Mouse (Mus musculus): ENCODE results near the gene Wdr61. TPM values are rescaled to one million over a fixed set of nuclear protein-coding genes. Genes with fewer than 3 reads are reported as not detected.

Wdr61 gene
- total RNA-seq, 1 experiment, result 88.6 TPM

- Histone ChIP-seq H3K4me3 (ENCODE audit: insufficient read depth in 1 of 2, low read depth in 1 of 2, low read length in 2 of 2, poor library complexity in 1 of 2, severe bottlenecking in 1 of 2) (peak overlapping the region; percentile 17 to 89; a peak in 3 of 4 replicates), H3K36me3 (ENCODE audit: control insufficient read depth, insufficient read depth, low read length, poor library complexity, severe bottlenecking) (no peaks in the 10 kb centered on the region), H3K27ac (ENCODE audit: insufficient read depth, low read depth, low read length, poor library complexity, severe bottlenecking) (no peak overlapping the region), H3K9ac (ENCODE audit: insufficient read depth, low read depth, low read length, poor library complexity, severe bottlenecking) (peak overlapping the region; percentile 27; the same call in 1 of the 2 replicates), H3K4me1 (ENCODE audit: control insufficient read depth in 2 of 2, insufficient read depth in 2 of 2, low read length in 2 of 2, poor library complexity in 1 of 2) (no peaks in the 10 kb centered on the region; a peak in 1 of 4 replicates), H3K9me3 (ENCODE audit: control insufficient read depth, insufficient read depth, low read depth, low read length) (no peaks in the 10 kb centered on the region)
- no peak for DNase-seq (ENCODE audit: low read depth, low spot score)
- TF ChIP-seq HCFC1 (IDR thresholded peaks at IDR 0.05; ENCODE audit: borderline replicate concordance, insufficient read depth, low read length) (no peak), ZNF384 (IDR thresholded peaks at IDR 0.05; ENCODE audit: low read depth, low read length) (no peak), CHD2 (IDR thresholded peaks at IDR 0.05; ENCODE audit: low read depth, low read length) (no peak), ZC3H11A (IDR thresholded peaks at IDR 0.05; ENCODE audit: borderline replicate concordance, low read depth, low read length) (no peak; the same call in 1 of the 2 replicates), MAFK (IDR thresholded peaks at IDR 0.05; ENCODE audit: insufficient read depth, low read depth, low read length) (no peak)
- in situ Hi-C loops (cut with MboI; ENCODE audit: low sequenced_read_pairs in 2 of 2, unreplicated experiment in 2 of 2), result no loop called here
Observed at GRCm38 (mm10) chr9:54676531-54676986, 57.8 kb downstream of the Wdr61 start.

- Histone ChIP-seq H3K9ac (ENCODE audit: insufficient read depth, low read depth, low read length, poor library complexity, severe bottlenecking) (no peak overlapping the region), H3K4me3 (ENCODE audit: insufficient read depth in 1 of 2, low read depth in 1 of 2, low read length in 2 of 2, poor library complexity in 1 of 2, severe bottlenecking in 1 of 2) (no peak overlapping the region), H3K36me3 (ENCODE audit: control insufficient read depth, insufficient read depth, low read length, poor library complexity, severe bottlenecking) (no peaks in the 10 kb centered on the region), H3K9me3 (ENCODE audit: control insufficient read depth, insufficient read depth, low read depth, low read length) (no peaks in the 10 kb centered on the region), H3K4me1 (ENCODE audit: control insufficient read depth in 2 of 2, insufficient read depth in 2 of 2, low read length in 2 of 2, poor library complexity in 1 of 2) (no peaks in the 10 kb centered on the region; a peak in 1 of 4 replicates), H3K27ac (ENCODE audit: insufficient read depth, low read depth, low read length, poor library complexity, severe bottlenecking) (no peak overlapping the region)
- DNase-seq (ENCODE audit: low read depth, low spot score), result no peak
- in situ Hi-C loops (cut with MboI; ENCODE audit: low sequenced_read_pairs in 2 of 2, unreplicated experiment in 2 of 2), result loop anchor here in 1 of 2 experiments (25.0 kb wide), 1 partner anchor 487 kb away; no protein-coding TSS in a partner anchor
- TF ChIP-seq ZNF384 (IDR thresholded peaks at IDR 0.05; ENCODE audit: low read depth, low read length) (no peak), ZC3H11A (IDR thresholded peaks at IDR 0.05; ENCODE audit: borderline replicate concordance, low read depth, low read length) (no peak), MAFK (IDR thresholded peaks at IDR 0.05; ENCODE audit: insufficient read depth, low read depth, low read length) (no peak), CHD2 (IDR thresholded peaks at IDR 0.05; ENCODE audit: low read depth, low read length) (no peak), HCFC1 (IDR thresholded peaks at IDR 0.05; ENCODE audit: borderline replicate concordance, insufficient read depth, low read length) (no peak)
Observed at GRCm38 (mm10) chr9:54673887-54674286, 60.4 kb downstream of the Wdr61 start.

GRCm38 (mm10) chr9:54671962-54672361 lies 62.4 kb downstream of the Wdr61 start:
- TF ChIP-seq CHD2 (IDR thresholded peaks at IDR 0.05; ENCODE audit: low read depth, low read length) (no peak), ZNF384 (IDR thresholded peaks at IDR 0.05; ENCODE audit: low read depth, low read length) (no peak), ZC3H11A (IDR thresholded peaks at IDR 0.05; ENCODE audit: borderline replicate concordance, low read depth, low read length) (no peak), MAFK (IDR thresholded peaks at IDR 0.05; ENCODE audit: insufficient read depth, low read depth, low read length) (no peak), HCFC1 (IDR thresholded peaks at IDR 0.05; ENCODE audit: borderline replicate concordance, insufficient read depth, low read length) (no peak)
- no peak for DNase-seq (ENCODE audit: low read depth, low spot score)
- Histone ChIP-seq H3K27ac (ENCODE audit: insufficient read depth, low read depth, low read length, poor library complexity, severe bottlenecking) (no peak overlapping the region), H3K4me1 (ENCODE audit: control insufficient read depth in 2 of 2, insufficient read depth in 2 of 2, low read length in 2 of 2, poor library complexity in 1 of 2) (no peaks in the 10 kb centered on the region; a peak in 1 of 4 replicates), H3K9me3 (ENCODE audit: control insufficient read depth, insufficient read depth, low read depth, low read length) (no peaks in the 10 kb centered on the region), H3K36me3 (ENCODE audit: control insufficient read depth, insufficient read depth, low read length, poor library complexity, severe bottlenecking) (no peaks in the 10 kb centered on the region), H3K9ac (ENCODE audit: insufficient read depth, low read depth, low read length, poor library complexity, severe bottlenecking) (no peak overlapping the region), H3K4me3 (ENCODE audit: insufficient read depth in 1 of 2, low read depth in 1 of 2, low read length in 2 of 2, poor library complexity in 1 of 2, severe bottlenecking in 1 of 2) (no peak overlapping the region)
- in situ Hi-C loops (cut with MboI; ENCODE audit: low sequenced_read_pairs in 2 of 2, unreplicated experiment in 2 of 2), result loop anchor here in 1 of 2 experiments (25.0 kb wide), 1 partner anchor 485 kb away; no protein-coding TSS in a partner anchor

- Histone ChIP-seq H3K4me1 (ENCODE audit: control insufficient read depth in 2 of 2, insufficient read depth in 2 of 2, low read length in 2 of 2, poor library complexity in 1 of 2) (no peaks in the 10 kb centered on the region), H3K9me3 (ENCODE audit: control insufficient read depth, insufficient read depth, low read depth, low read length) (no peaks in the 10 kb centered on the region), H3K4me3 (ENCODE audit: insufficient read depth in 1 of 2, low read depth in 1 of 2, low read length in 2 of 2, poor library complexity in 1 of 2, severe bottlenecking in 1 of 2) (no peak overlapping the region), H3K9ac (ENCODE audit: insufficient read depth, low read depth, low read length, poor library complexity, severe bottlenecking) (no peak overlapping the region), H3K27ac (ENCODE audit: insufficient read depth, low read depth, low read length, poor library complexity, severe bottlenecking) (no peak overlapping the region), H3K36me3 (ENCODE audit: control insufficient read depth, insufficient read depth, low read length, poor library complexity, severe bottlenecking) (no peaks in the 10 kb centered on the region)
- in situ Hi-C loops (cut with MboI; ENCODE audit: low sequenced_read_pairs in 2 of 2, unreplicated experiment in 2 of 2), result loop anchor here in 1 of 2 experiments (25.0 kb wide), 1 partner anchor 481 kb away; no protein-coding TSS in a partner anchor
- no peak for TF ChIP-seq ZC3H11A (IDR thresholded peaks at IDR 0.05; ENCODE audit: borderline replicate concordance, low read depth, low read length)
- no peak for TF ChIP-seq CHD2 (IDR thresholded peaks at IDR 0.05; ENCODE audit: low read depth, low read length)
- no peak for DNase-seq (ENCODE audit: low read depth, low spot score)
Observed at GRCm38 (mm10) chr9:54668455-54668854, 65.9 kb downstream of the Wdr61 start.

Data from ES-E14 (cell line).